Mouse (Mus musculus) liver, embryonic 12.5 days (tissue): Measurements from ENCODE around the gene Ccdc162. TPM values are rescaled to one million over a fixed set of nuclear protein-coding genes. Genes with fewer than 3 reads are reported as not detected.

Experiments used
- ATAC-seq: fragments of 200-750 bp; cut with Nextera tagmentation; 2 replicates; pipeline ENCODE4 v1.8.0; 2017; ENCODE audit warnings: moderate number of reproducible peaks, mild to moderate bottlenecking, moderate library complexity
- H3K27ac ChIP-seq: fragments of 300-500 bp; sonication (generic); 2 replicates; pipeline ENCODE4 v1.5.1; 2016; ENCODE audit warnings: mild to moderate bottlenecking
- H3K27me3 ChIP-seq: fragments of 300-500 bp; sonication (generic); replicated peaks from 2 replicates; pipeline ENCODE4 v1.6.1; 2016; ENCODE audit warnings: mild to moderate bottlenecking, moderate library complexity
- H3K36me3 ChIP-seq: fragments of 300-500 bp; sonication (generic); 2 replicates; pipeline ENCODE4 v1.6.1; 2016; ENCODE audit warnings: mild to moderate bottlenecking, moderate library complexity
- H3K4me1 ChIP-seq: fragments of 300-500 bp; sonication (generic); 2 replicates; pipeline ENCODE4 v1.6.1; 2016
- H3K4me2 ChIP-seq: fragments of 300-500 bp; sonication (generic); 2 replicates; pipeline ENCODE4 v1.6.1; 2016; ENCODE audit warnings: mild to moderate bottlenecking, moderate library complexity
- H3K4me3 ChIP-seq: fragments of 300-500 bp; sonication (generic); 2 replicates; pipeline ENCODE4 v1.5.1; 2016; ENCODE audit warnings: mild to moderate bottlenecking, moderate library complexity
- H3K9ac ChIP-seq: fragments of 300-500 bp; sonication (generic); 2 replicates; pipeline ENCODE4 v1.6.1; 2016; ENCODE audit warnings: mild to moderate bottlenecking, moderate library complexity
- H3K9me3 ChIP-seq: fragments of 300-500 bp; sonication (generic); replicated peaks from 2 replicates; pipeline ENCODE4 v1.6.1; 2016; ENCODE audit warnings: mild to moderate bottlenecking, moderate library complexity
- WGBS: fragments of 180-500 bp; shearing (Covaris S2); methylation state at CpG from one replicate; pipeline ENCODE4 v1.1.7; 2016; ENCODE audit not compliant: insufficient replicate concordance; 5-methylcytosine and 5-hydroxymethylcytosine counted together
- polyA plus RNA-seq: library from polyadenylated mRNA; unstranded; fragments of >200 nt; fragmentation: Nextera tagmentation; extraction: Ambion mirVana; gene quantifications from 2 replicates; pipeline ENCODE4 v1.2.1, GENCODE M21; 2016

Ccdc162 gene
- polyA plus RNA-seq, 1 experiment from 2014 or later = 0.08 TPM

DNA sequence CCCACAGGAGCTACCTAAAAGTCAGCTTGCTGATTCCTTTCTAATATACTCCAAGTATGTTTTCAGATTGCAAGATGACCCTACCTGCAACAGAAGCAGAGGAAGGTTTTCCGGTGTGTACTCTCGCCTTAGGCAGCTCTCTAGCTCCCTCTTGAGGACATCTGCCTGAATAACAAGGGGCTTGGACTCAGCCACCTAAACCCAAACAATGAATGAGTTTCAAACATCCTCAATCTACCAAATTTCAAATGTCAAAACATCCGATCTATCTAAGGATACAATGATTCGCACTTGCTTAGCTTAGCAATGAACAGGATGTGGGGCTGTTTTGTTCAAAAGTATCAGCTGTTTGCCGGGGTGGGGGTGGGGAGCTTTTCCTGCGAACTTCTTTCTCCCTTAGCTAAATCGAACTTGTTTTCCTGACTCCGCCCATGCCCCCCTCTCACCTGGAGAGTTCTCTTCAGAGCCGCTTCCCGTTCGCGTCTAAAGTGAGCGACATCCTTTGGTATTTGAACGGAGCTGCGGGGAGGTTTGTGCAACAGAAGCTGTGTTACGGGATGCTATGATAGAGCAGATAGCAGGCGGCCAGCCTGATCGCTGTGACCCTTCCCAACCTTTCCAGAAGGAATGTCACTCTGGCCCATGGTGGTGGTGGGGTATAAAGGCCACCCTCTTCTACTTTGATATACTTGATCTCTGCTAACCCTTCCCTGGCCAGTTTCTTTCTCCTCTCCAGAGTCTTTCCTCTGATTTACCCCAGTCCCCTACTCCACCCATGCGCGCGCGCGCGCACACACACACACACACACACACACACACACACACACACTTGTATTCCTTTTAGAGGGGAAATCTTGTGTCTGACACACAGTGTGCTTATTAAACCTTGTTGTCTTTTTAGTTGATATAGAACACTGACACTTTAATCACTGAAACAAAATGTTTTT, 26.2 kb downstream of the Ccdc162 start:
- 23% methylated on average over 24 of the region's 24 CpGs for WGBS
- ATAC-seq = no peak

DNA sequence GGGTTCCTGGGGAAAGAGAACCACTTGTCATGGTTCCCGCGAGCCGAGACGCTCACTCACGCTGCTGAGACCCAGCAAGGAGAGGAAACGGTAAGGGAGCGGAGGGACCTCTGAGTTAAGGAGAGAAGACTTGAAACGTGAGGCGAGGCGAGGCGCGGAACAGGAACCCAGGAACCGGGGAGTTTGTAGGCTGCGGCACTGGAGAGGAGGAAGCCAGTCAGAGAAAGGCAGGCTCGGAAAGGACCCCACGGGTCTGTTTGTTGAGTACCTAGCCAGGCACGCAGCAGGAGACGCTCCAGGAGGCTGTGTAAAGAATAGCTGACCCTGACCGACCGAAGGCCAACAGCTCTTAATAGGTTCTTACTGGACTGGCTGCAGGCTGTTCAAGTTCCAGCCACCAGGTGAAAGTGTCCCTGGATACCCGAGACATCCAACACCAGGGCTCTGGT, 31.9 kb downstream of the Ccdc162 start:
- peaks cover 26% of the 10 kb centered on the region for H3K27me3 ChIP-seq
- peak overlapping the region; percentile 51 for H3K4me2 ChIP-seq
- 5% methylated on average over 21 of the region's 21 CpGs for WGBS
- no peak for ATAC-seq
- no peak overlapping the region for H3K9ac ChIP-seq
- H3K36me3 ChIP-seq = no peaks in the 10 kb centered on the region
- no peak overlapping the region; the same call in 1 of the 2 replicates for H3K4me3 ChIP-seq
- no peaks in the 10 kb centered on the region for H3K9me3 ChIP-seq
- no peak overlapping the region for H3K27ac ChIP-seq
- H3K4me1 ChIP-seq = peaks cover 6% of the 10 kb centered on the region

More for the DNA sequence above, 26.2 kb downstream of the Ccdc162 start:
- Histone ChIP-seq H3K4me2 (peak overlapping the region; percentile 65), H3K9ac (no peak overlapping the region; the same call in 1 of the 2 replicates), H3K27ac (no peak overlapping the region), H3K36me3 (no peaks in the 10 kb centered on the region), H3K4me3 (peak overlapping the region; percentile 41), H3K9me3 (no peaks in the 10 kb centered on the region), H3K4me1 (0 out of 2 replicates have a peak, but pooled peaks cover 6% of the 10 kb centered on the region), H3K27me3 (peaks cover 15% of the 10 kb centered on the region; the same call in 1 of the 2 replicates)

DNA sequence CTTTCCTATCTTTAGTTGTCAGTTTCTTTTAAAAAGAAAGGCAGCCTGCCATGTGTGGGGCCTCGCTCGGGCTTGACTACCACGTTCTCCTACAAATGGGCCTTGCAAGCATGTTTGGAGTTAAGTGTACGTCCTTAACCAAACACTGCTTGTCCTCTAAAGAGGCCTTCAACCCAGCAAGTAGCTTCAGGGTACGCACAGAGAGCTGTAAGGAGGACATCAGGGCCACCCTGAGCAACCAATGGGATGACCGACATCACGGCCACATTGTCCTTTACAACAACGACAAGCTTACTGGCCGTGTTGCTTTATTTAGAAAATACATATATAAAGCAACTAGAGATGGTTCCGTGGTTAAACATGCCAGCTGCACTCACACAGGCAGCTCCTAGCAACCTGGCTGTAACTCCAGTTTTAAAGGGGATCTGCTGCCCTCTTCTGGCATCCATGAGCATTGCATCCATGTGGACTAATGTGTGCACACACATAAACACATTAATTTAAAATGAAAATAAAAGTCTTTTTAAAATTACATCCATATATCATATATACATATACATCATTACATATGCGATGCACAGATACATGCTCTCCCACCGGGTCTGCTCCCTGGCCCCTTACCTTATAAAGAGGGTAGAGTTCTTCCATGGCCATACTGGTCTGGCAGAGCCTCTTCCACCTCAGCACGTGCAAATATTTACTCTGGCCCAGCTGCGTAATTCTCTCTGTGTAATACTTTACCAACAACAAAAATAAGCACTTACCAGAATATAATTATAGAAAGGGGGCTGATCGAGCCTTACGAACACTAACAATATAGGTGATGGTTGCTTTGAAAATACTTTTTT, 33.7 kb downstream of the Ccdc162 start:
- Histone ChIP-seq H3K9me3 (no peaks in the 10 kb centered on the region), H3K36me3 (no peaks in the 10 kb centered on the region), H3K4me3 (no peak overlapping the region), H3K4me2 (no peak overlapping the region), H3K9ac (no peak overlapping the region), H3K4me1 (peaks cover 12% of the 10 kb centered on the region), H3K27me3 (peaks cover 26% of the 10 kb centered on the region), H3K27ac (no peak overlapping the region)
- WGBS = 38% methylated on average over 16 of the region's 16 CpGs
- ATAC-seq = no peak

DNA sequence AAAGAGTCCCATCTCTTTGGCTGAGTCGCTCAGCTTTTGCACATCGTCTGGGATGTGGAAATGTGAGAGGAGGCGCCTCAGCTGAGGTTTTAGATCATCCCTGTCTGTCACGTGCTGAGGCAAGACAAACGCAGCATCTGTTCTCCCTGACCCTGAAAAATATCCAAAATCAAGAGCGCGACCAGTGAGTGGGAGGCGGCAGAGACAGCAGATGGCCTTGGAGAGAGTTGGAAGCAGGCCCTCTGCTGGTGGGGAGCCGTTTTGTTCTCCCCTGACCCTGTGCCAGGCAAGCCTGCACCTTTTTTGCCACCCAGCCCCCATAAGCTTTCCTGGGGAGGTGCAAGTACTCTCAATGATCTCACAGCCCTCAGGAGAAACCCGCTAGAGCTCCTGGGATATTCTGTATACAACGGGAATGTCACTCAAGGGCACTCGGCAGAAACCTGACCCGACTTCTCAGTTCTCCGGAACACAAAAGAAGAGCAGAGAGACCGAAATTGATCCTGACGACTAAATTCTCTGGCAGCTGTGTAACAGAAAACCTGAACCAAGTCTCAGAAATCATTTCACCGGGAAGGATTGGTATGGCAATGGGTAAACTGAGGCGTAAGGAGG, 37.6 kb downstream of the Ccdc162 start:
- no peak for ATAC-seq
- H3K36me3 ChIP-seq = no peaks in the 10 kb centered on the region
- 0 out of 2 replicates have a peak overlapping the region, but pooled peaks have one; percentile 7 for H3K4me3 ChIP-seq
- peaks cover 9% of the 10 kb centered on the region; the same call in 1 of the 2 replicates for H3K27me3 ChIP-seq
- peaks cover 5% of the 10 kb centered on the region for H3K4me1 ChIP-seq
- 33% methylated on average over 18 of the region's 18 CpGs for WGBS
- no peak overlapping the region for H3K9ac ChIP-seq
- peak overlapping the region; percentile 39; the same call in 1 of the 2 replicates for H3K4me2 ChIP-seq
- H3K9me3 ChIP-seq = no peaks in the 10 kb centered on the region
- no peak overlapping the region for H3K27ac ChIP-seq

DNA sequence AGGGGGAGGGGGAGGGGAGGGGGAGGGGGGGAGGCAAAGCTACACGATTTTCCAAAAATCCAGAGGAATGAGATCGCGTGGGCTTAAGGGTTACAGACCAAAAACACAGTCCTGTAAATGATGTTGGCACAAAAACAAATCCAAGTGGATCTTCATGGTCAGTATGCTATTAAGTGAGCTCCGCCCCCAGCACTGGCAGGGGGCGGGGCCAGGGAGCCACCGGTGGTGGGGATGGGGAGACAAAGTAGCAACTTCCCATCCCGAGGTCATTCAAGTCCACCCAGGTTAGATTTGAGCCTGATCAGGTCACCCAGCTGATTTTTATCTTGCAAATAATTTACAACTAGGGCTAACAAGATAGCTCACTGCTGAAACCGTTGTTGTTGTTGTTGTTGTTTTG, 39.0 kb downstream of the Ccdc162 start:
- Histone ChIP-seq H3K9me3 (no peaks in the 10 kb centered on the region), H3K27me3 (0 out of 2 replicates have a peak, but pooled peaks cover 4% of the 10 kb centered on the region), H3K4me3 (no peak overlapping the region), H3K36me3 (no peaks in the 10 kb centered on the region), H3K27ac (no peak overlapping the region), H3K4me2 (no peak overlapping the region), H3K4me1 (peaks cover 5% of the 10 kb centered on the region), H3K9ac (no peak overlapping the region)
- WGBS = 36% methylated on average over 8 of the region's 8 CpGs
- ATAC-seq = no peak

DNA sequence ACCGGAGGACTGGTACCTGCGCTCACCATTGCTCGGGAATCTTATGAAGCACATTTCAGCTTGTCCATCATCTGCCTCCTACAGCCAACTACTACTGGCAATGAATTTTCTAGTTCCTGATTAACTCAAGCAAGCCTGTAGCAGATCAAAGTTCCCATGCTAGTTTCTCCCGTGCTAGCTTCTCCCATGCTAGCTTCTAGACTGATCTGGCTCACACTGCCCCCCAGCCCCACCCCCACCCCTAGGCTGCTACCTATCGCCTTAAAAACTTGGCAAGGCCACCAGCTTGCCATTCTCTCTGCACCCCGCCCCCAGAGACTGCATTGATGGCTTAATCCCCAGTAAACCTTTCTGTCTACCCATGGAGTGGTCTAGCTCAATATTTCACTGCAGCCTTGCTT, 39.8 kb downstream of the Ccdc162 start:
- H3K4me3 ChIP-seq = no peak overlapping the region
- no peak for ATAC-seq
- peaks cover 5% of the 10 kb centered on the region for H3K4me1 ChIP-seq
- 66% methylated on average over 6 of the region's 6 CpGs for WGBS
- H3K36me3 ChIP-seq = no peaks in the 10 kb centered on the region
- H3K9ac ChIP-seq = no peak overlapping the region
- 0 out of 2 replicates have a peak, but pooled peaks cover 4% of the 10 kb centered on the region for H3K27me3 ChIP-seq
- H3K9me3 ChIP-seq = no peaks in the 10 kb centered on the region
- no peak overlapping the region for H3K4me2 ChIP-seq
- no peak overlapping the region for H3K27ac ChIP-seq

DNA sequence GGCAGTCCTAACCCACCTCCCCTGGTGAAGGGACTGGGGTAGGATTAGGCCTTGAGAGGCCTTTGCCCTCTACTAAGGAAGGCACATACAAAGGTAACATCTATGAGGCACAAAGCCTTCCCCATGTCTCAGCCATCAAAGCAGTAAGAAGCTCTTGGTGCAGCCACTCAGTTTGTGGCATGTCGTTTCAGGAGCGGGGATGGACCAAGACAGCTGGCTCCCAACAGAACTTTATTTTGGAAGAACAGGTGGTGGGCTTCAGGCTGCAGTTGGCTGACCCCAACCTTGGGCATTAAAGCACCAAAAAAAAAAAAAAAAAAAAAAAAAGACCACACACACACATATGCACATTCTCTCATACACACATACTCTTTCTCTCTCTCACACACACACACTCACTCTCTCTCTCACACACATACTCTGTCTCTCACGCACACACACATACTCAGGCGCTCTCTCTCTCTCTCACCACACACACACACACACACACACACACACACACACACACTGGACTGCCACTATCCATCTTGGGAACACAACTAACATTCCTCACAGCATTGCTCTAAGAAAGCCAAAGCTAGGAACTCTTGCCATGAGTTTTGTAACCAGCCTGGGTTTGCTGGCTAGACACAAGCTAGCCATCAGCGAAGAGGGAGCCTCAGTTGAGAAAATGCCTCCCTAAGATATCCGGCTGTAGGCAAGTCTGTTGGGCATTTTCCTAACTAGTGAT, 40.4 kb downstream of the Ccdc162 start:
- H3K4me2 ChIP-seq = no peak overlapping the region
- 76% methylated on average over 6 of the region's 6 CpGs for WGBS
- H3K9ac ChIP-seq = no peak overlapping the region
- no peaks in the 10 kb centered on the region for H3K9me3 ChIP-seq
- peaks cover 5% of the 10 kb centered on the region for H3K4me1 ChIP-seq
- 0 out of 2 replicates have a peak, but pooled peaks cover 4% of the 10 kb centered on the region for H3K27me3 ChIP-seq
- no peaks in the 10 kb centered on the region for H3K36me3 ChIP-seq
- H3K4me3 ChIP-seq = no peak overlapping the region
- no peak for ATAC-seq
- H3K27ac ChIP-seq = no peak overlapping the region

DNA sequence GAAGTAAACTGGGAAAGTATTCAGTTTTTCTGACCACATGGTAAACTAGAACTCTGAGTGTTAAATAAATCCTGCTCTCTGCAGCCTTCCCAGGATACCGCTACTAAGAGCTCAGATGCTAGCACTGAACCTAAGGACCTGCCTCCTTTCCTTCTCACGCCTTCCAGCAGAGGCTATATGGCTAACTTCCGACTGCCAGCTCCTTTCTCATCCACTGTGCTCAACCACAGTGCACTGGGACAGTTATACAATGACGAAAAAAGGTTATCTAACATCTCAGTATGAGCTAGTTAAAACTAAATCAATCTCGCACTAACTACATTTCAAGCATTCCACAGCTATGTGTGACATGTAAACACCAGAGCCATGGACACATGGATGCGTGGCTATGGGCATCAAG, 41.2 kb downstream of the Ccdc162 start:
- H3K27me3 ChIP-seq = 0 out of 2 replicates have a peak, but pooled peaks cover 4% of the 10 kb centered on the region
- no peak for ATAC-seq
- 53% methylated on average over 6 of the region's 6 CpGs for WGBS
- no peak overlapping the region for H3K9ac ChIP-seq
- no peak overlapping the region for H3K4me2 ChIP-seq
- no peaks in the 10 kb centered on the region for H3K36me3 ChIP-seq
- no peaks in the 10 kb centered on the region for H3K9me3 ChIP-seq
- no peak overlapping the region for H3K27ac ChIP-seq
- no peak overlapping the region for H3K4me3 ChIP-seq
- peaks cover 5% of the 10 kb centered on the region for H3K4me1 ChIP-seq

DNA sequence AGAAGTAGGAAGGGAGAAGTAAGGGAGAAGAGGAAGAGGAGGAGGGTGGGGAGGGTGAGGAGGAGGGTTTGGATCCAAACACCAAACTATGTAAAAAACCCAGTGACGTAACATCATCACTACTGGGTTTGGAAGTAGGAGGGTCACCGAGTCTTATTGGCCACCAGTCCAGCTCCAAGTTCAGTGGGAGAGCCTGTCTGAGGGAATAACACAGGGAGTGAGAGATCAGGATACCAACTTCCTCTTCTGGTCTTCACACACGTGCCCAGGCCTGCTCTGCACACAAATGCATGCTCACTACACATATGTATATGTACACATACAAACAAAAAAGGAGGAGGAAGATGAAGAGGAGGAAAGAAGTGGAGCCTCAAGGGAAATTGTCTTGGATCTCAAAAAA, 42.1 kb downstream of the Ccdc162 start:
- Histone ChIP-seq H3K4me2 (no peak overlapping the region), H3K27me3 (no peaks in the 10 kb centered on the region), H3K27ac (no peak overlapping the region), H3K4me1 (peaks cover 5% of the 10 kb centered on the region), H3K9ac (no peak overlapping the region), H3K4me3 (no peak overlapping the region), H3K36me3 (no peaks in the 10 kb centered on the region), H3K9me3 (no peaks in the 10 kb centered on the region)
- ATAC-seq = no peak
- whole genome bisulfite sequencing = 54% methylated on average over 3 of the region's 3 CpGs

DNA sequence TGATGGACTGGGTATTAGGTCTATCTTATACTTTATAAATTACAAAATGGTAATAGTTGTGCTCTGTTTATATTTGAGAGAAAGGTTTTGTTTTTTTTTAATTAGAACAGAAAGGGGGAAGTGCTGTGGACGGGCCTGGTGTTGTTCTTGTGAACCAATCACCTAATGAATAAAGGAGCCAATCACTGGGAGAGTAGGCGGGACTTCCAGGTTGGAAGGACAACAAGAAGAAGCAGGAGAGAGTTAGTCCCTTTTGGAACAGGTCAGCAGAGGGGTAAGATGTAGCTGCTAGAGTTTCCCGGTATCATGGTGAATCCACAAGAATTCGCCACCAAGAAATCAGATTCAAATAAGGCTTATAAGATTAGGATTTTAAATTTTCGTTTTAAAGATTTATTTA, 46.2 kb downstream of the Ccdc162 start:
- WGBS = 59% methylated on average over 5 of the region's 5 CpGs
- H3K27me3 ChIP-seq = no peaks in the 10 kb centered on the region
- H3K9me3 ChIP-seq = no peaks in the 10 kb centered on the region
- H3K4me2 ChIP-seq = no peak overlapping the region
- no peaks in the 10 kb centered on the region for H3K4me1 ChIP-seq
- no peak for ATAC-seq
- H3K36me3 ChIP-seq = no peaks in the 10 kb centered on the region
- no peak overlapping the region for H3K27ac ChIP-seq
- H3K4me3 ChIP-seq = no peak overlapping the region
- H3K9ac ChIP-seq = no peak overlapping the region

DNA sequence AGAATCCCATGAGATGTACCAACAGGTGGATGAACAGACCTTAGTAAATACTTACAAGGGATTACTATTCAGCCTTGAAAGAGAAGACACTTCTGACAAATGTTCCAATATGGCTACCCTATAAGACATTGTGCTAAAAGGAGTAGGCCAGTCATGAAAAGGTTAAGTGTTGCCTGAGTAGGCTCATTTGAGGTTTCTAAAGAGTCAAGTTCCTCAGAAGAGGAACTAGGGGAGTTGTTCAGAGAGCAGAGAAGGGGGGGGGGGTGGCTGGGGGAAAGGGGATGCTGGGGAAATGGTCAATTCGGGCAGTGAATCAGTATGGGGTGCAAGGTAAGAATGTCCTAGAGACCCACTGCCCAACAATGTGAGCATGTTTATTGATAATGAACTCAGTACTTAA, 50.9 kb downstream of the Ccdc162 start:
- Histone ChIP-seq H3K4me1 (no peaks in the 10 kb centered on the region), H3K4me2 (no peak overlapping the region), H3K27me3 (no peaks in the 10 kb centered on the region), H3K27ac (no peak overlapping the region), H3K36me3 (no peaks in the 10 kb centered on the region), H3K9ac (no peak overlapping the region), H3K9me3 (no peaks in the 10 kb centered on the region), H3K4me3 (no peak overlapping the region)
- WGBS = 50% methylated on average over 1 of the region's 1 CpGs
- no peak for ATAC-seq
